Mouse (Mus musculus) c-Kit-positive CD71-negative TER-119-negative erythroid progenitor cells, embryonic 14.5 days (primary cell): ENCODE data around the gene Rps6ka2.
"Not testable (repeated sequence)": the region's sequence is repeated elsewhere in the genome, so short reads cannot be mapped to it uniquely, and the experiment has no call there.

Experiments
- DNase-seq: peaks from one replicate; pipeline ENCODE4 v3.0.0-alpha.2; 2013; ENCODE audit warnings: low read depth

Gene Rps6ka2

DNA sequence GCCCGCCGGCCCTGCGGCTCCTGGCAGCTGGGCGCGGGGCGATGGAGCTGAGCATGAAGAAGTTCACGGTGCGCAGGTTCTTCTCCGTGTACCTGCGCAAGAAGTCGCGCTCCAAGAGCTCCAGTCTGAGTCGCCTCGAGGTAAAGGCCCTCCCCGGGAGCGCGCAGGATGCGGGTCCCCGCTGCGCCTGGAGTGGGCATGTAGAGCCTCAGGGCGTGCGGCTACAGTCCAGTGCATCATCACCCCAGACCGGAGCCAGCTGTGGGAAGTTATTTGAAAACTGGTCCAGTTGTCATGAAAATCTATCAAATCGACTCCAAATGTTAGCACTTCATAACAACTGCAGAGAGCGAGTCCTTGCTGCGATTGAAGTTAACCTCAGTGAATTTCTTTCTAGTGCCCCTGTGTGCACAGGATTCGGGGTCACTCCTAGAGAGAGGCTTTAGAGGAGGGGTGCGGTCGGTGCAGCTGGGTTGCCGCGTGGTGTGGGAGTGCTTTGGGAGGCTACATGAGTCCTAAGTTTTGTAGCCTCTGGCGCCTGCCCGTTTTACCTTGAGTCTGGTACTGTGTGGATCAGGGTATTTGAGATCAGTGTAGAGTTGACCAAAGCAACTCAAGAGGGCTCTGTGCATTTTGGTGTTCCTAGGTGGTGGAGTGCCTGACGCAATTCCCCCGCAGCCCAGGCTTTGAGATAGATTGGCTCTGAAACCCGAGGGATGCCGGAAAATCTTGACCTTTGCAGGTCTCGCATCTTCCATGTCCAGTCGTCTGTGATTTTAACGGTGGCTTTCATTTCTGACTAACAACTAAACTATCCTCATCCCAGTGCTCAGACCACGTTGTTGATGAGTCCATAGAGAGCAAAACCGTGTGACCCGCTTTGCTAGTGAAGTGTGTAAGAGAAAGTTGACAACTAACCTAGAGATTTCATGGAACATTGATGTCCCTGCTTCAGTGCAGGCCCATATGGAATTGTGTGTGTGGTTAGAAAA is 685 bp downstream of the Rps6ka2 start:
- no peak for DNase-seq

DNA sequence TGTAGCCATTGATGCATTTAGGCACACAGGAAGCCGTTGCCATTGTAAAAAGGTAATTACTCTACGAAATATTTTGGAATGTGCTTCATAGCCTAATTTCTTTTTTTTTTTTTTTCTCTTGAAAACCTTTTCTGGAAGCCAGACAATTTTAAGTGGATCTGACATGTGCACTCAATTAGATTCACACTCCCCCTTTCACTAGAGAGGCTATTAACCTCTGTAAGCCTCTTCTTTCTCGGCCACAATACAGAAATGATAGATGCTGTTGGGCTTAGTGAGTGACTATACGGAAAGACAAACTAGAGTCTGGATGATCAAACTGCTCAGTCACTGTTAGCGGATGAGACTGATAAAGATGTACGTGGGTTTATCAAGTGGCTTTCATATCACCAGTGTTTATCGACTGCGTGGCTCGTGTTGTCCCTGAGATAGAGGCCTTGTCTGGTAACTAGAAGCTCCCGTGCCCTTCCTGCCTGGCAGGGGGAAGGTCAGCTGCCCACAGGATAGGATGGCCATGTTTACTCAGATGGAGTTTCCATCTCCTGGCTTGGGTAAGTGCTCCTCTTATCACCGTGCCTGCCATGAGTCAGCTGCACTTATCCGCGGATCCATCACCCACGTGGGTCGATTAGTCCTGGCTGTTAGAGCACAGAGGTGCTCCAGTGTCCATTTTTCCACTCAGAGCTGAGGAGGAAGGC is 3.6 kb downstream of the Rps6ka2 start:
- DNase-seq = no peak

DNA sequence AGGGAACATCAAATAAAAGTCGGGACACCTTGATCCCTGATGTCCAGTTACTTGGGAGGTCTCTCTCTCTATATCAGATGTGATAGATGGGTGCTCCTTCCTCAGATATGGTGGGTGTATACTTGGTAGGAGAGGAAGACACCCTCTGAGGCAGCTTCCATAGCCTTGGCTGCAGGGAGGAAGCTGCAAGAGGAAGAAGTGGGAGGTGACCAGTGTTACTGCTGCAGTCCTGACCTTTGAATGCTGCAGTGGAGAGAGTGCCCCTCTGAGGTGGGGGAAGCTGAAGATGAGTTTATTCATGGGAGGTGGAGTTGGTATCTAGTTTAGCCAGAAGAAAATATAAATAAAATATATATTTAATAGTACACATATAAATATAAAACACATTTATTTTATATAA is 5.4 kb downstream of the Rps6ka2 start:
- DNase-seq = no peak

DNA sequence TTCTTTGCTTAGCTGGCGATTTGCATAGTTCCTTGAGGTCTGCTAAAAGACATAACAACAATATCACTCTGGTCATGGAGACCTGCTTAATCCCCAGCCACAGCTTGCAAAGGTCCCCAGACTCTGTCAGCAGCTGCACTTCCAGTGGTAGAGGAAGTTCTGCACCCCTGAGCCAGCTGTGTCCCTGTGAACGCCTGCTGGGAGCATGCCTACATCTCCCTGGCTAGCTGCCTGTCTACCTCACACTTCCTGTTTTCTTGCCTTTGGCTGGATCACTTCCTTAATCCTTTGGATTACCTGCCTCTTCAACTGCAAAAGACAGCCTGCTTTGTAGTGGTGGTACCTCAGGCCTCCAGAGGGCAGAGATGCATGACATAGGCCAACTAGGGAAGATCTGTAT is 6.5 kb downstream of the Rps6ka2 start:
- no peak for DNase-seq

DNA sequence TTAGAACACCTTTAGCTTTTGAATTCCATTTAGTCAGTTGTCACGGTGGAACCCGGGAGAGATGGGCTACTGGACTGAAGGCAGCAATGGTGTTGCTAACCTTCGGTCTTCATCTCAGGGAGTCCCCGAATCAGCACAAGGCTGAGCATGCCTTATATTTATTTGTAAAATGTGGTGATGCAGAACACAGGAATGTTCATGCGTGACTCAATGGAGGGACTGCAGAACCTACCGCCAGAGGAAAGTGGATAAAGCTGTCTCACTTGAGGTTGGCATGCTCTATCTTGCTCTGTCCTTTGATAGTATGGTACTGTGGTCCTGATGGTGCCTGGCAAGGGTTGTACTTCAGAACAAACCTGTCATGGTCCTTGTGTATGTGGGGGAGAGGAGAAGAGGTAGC is 8.3 kb downstream of the Rps6ka2 start:
- no peak for DNase-seq

DNA sequence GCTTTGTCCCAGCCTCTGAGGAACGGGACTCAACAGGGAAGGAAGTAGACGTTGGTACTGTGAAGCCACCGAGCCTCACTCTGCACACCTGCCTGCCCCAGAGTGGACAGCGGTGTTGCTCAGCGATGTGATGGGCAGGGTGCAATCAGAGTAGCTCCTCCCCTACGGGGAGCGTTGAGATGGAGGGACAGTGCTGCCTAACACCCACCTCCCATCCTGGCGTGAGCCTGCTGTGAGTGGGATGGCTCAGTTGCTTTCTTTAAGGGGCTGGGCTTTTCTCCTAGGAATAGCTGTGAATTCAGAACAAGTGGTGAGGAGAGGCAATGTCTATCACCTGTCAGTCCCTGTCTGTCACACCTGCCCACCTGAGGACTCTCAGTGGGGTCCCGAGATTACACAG is 12.3 kb downstream of the Rps6ka2 start:
- DNase-seq = no peak

DNA sequence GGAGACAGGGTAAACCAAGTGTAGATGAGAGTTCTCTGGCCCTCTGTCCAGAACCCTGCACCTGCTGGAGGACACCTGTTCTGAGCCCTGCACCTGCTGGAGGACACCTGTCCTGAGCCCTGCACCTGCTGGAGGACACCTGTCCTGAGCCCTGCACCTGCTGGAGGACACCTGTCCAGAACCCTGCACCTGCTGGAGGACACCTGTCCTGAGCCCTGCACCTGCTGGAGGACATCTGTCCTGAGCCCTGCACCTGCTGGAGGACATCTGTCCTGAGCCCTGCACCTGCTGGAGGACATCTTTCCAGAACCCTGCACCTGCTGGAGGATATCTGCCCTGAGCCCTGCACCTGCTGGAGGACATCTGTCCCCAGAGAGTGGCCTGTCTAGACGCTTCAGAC is 17.1 kb downstream of the Rps6ka2 start:
- DNase-seq = not testable (repeated sequence)

DNA sequence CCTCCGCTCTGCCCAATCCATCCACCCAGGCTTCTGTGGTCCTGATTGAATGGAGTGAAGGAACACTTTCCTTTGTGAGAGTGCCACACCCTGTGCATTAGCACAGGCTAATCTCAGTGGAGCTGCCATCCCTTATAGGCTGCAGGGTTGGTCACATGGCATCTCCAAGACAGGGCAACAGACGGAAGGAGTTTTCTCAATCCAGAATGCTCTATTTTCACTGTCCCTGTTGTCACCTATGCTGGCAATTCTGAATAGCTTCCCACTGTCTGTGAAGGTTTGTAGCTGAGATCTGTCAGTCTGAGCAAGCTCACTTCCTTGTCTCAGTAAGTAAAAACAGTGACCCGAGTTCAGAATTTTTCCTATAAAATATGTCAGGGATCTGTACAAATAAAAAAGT is 19.5 kb downstream of the Rps6ka2 start:
- DNase-seq = no peak

DNA sequence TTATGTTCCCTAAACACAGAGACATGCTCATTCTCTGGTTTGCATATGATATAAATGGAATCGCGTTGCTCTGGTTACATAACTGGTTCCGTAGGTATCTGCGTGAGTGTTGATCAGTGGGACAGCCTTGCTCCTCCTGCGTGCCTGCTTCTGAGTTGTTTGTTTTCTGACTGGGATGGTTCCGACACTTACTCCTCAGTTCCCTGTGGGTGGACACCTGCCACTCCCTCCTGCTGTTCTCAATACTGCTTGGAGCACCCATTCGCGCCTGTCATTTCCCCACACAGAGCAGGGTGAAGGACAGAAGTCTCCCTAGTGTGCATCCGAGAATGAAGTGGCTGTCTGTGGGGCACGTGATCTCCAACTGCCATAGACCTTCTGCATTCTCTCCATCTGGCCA is 20.1 kb downstream of the Rps6ka2 start:
- no peak for DNase-seq

DNA sequence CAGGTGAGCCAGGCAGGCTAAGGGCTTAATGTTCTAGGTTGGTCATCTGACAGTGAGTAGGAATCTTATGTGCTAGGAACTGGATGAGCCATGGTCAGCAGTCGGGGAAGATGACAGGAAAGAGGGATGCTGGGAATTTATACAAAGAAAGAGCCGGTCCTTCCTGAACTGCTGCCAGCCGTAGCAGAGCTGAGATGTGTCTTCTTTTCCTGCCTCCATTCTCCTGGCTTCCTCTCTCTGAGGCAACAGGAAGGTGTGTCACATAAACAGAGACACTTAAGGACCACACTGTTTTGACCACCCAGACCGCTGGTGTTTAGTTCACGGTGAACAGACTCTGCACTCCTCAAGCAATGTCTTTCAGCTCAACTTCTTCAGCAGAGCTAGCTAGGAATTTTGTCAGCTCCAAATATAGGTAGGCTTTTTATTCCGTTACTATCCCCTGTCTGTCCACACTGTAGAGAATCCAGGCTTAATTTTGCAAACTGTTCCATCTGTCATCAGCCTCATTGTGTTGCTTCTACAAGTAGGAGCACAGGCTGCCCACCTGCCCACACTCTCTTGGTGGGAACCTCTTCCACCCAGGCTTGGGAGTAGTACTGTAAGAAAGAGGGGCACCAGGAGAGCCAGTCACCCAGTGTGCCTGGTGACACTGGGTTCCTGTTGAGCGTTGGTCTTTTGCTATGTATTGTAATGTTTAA is 24.4 kb downstream of the Rps6ka2 start:
- DNase-seq = no peak

DNA sequence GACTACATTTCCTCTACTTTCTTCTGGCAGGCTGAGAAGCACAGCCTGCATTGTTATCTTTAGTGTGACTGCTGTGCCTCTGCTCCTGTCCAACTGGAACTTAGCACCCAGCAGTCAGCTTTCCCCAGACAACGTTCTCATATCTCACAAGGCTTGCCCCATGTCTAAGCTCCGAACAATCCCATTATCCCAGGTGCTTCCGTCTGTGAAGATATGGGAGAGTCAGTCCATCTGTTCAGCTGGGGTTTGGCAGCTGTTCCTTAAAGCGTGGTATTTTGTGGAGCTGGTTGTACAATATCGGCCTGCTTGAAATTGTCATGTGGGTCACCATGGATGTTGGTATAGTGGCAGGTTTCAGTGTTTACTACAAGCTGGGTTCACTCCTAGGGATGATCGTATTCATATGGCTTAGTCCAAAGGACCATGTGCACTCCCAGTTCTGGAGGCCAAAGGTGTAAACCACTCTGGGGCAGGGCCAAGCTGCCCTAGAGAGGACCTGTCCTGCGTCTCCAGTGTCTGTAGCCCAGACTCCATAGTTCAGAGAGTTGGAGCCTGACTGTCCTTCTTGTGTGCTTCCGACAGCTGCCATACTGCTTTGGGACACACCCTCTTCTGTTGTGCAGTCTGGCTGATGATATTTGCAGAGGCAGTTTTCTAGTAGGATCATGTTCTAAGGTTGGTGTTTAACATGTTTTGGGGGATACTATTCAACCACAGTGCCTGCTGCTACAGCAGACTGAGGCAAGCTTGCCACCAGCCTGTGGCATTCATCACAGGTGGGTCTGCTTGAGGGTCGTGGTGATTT is 27.4 kb downstream of the Rps6ka2 start:
- DNase-seq = no peak

DNA sequence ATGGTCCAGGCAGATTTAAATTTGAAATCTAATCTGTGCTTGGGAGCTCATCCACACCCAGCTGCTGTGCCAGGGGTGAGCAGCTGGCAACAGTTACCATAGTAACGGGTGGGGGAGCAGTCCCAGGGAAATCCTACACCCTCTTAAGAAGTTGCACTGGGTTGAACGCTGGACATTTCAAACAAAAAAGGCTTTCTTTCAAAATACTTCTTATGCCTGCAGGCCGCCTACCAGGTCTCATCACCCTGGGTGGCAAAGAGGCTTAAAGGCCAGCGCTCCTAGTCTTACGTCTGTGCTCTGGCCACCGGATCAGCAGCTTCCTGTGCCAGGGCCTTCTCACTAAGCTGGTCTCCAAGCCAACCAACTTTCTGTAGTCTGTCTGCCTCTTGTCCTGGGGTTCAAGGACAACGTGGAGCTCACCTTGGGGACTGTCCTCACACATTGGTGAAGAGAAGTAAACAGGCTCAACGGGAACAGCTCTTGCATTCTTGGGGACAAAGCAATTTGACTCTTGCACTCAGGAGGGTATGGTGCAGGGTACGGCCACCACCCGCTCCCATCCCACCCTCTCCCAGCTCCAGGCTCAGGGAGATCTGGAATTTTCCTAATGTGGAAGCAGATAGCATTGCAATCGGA is 35.0 kb downstream of the Rps6ka2 start:
- no peak for DNase-seq

DNA sequence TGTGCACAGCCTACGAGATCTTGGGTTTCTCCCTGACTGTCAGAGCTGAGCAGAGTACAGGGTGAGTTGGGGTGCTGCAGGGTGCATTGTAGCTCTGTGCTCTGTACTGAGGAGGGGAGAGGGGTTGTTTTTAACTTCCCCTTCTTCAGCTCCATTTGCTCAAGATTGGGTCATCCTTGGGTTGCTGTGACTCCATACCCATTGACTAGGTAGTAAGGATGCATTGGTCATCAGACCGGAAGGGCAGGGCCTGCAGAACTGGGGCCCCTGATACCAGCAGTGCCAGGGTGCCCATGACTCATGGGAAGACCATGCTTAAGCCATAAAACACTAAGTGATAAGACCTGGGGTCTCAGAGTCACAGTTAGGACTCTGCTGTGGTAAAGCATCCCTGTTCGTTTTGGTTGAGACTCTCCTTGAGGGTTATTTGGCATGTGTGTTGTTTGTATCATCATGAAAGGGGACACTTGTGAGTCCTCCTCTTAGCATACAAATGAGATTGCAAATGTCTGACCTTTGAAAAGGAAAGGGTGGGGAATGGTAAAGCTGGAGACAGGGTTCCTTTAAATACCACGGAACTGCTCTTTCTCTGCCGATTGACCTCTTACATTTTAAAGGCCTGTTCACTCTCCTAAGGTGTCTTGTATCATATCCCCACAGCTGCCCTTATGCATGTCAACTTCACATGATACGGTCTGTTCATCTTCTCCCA is 36.7 kb downstream of the Rps6ka2 start:
- no peak for DNase-seq

DNA sequence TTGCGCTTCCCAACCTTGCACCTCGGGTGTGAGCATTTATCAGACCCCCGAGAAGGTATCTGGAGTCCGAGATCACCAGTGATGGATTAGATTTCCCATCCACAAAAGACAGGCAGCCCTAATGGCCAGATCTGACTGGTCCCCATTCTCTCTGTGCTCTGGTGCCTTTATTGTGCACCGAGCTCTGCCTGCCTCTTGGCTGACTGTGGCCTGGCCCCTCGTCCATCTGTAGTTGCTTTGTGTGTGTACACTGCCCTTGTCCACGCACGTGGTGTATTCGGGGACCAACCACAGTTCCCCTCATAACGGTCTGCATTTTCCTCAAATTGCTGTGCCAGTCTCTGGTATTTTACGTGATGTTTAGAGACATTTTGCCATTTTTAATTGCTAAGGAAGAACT is 40.7 kb downstream of the Rps6ka2 start:
- no peak for DNase-seq

DNA sequence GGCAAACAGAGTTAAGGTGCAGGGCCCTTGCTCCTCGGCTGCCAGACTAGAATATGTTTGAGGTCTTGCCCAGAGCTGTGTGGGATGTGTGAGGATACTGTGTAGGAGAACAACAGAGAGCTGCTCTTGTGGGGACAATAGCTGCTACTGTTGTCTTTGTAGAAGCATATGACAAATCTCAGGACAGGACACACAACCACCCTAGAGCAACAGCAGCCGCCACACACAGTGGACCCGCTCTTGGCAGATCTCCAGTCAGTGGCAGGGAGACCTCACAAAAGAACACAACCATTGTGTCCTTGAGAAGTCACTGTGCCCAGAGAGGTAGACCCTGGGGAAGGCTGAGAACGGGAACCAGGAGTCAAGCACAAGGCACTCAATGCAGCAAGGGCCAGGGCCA is 42.0 kb downstream of the Rps6ka2 start:
- no peak for DNase-seq

DNA sequence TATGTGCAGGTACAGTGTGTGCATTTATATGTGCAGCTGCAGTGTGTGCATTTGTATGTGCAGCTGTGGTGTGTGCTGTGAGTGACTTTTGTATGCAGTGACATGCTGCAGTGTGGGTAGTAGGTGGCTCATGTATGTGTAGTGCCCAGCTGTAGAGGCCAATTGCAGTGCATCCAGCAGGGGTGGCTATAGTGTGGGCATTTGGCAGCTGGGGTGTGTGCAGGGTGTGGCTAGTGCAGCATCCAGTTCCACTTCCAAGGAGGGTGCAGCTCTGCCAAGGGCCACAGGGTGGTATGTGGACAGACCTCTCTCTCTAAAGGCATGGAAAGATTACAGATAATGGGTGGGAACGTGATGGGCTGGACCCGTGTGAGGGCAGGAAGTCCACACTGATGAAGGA is 43.3 kb downstream of the Rps6ka2 start:
- DNase-seq = no peak

DNA sequence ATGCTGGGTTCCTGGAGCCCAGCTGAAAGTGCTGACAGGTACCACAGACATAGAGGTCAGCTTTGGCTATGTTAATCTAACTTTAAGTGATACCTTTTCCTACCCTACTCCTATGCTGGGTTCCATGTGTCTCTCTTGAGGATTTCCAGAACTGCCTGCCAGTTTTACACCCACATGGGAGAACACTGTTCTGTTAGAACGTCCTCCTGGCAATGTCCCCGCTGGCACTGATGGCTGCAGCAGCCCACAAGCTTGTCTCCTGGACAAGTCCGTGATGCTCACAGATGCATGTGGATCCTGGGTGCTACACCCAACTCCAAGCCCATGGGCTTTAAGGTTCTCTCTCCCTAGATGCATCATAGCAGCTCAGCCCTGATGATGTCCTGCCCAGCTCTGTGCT is 44.1 kb downstream of the Rps6ka2 start:
- DNase-seq = no peak

DNA sequence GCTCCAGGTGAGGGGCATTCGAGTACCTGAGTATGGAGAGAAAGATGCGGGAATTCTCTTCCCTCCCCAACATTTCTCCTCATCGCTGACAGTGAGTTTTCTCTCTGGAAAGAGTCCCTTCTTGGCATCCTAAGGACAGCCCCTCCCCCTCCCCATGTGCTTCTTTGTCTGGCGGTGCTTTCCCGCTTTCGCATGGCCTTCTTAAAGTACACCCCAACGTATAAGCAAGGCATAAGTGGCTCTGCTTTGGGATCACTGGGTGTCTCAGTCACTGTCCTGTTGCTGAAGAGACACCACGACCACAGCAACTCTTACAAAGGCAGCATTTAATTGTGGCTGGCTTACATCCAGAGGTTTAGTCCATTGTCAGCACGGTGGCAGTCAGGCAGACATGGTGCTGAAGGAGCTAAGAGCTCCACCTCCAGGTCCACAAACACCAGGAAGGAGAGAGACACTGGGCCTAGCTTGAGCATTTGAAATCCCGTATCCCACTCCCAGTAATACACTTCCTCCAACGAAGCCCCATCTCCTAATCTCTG is 47.9 kb downstream of the Rps6ka2 start:
- no peak for DNase-seq

DNA sequence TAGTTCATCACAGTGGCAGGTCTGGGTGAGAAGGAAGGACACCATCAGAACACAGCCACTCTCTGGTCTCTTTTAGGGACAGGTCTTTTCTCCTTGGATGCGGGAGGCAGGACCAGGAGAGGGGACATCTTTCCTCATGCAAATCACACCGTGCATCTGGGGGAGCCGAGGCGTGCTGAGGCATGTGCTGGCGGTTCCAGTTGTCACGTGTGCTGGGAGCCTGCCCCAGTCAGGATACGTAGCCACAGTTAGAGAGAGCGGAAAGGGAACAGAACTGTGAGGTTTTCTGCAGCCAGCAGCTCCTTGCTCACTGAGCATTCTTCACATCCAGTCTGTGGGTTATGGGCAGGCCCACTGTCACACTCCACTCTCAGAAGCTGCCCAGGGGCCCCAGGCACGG is 48.5 kb downstream of the Rps6ka2 start:
- DNase-seq = no peak

DNA sequence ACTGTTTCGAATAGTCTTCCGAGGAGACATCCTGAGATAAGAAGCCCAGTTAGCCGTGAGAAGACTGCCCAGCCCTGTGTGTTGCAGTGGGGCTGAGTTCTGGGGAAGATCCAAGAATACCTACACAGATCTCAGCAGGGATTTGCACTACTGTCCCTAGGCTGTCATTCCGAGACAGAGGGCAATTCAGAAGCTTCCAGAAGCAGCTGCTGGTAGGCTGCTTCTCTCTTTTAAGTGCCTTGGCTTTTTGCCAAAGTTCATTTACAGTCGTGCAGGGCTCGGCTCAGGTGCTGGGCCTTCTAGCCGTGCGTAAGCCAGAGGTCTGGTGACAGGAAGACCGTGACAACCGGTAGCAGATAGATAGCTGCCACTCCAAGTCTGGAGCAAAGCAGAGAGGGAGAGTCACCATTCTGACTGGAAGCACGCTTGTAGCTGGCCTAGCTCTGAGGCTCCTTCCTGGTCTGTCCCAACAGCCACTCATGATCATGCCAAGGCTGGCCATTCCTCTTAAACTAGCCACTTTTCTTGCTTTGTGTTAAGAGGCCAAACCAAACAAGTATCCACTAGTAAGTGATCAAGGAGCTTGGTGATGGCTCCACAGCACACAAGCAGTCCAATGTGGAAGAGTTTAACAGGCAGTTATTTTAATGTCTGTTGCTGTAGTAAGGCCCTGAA is 49.3 kb downstream of the Rps6ka2 start:
- no peak for DNase-seq
